Mouse (Mus musculus) layer of hippocampus, adult 9-11 months (tissue): ENCODE measurements around the gene Kmt2d.

Source experiments
- DNase-seq: peaks from one replicate; pipeline ENCODE4 v3.0.0; 2022

Gene Kmt2d

DNA sequence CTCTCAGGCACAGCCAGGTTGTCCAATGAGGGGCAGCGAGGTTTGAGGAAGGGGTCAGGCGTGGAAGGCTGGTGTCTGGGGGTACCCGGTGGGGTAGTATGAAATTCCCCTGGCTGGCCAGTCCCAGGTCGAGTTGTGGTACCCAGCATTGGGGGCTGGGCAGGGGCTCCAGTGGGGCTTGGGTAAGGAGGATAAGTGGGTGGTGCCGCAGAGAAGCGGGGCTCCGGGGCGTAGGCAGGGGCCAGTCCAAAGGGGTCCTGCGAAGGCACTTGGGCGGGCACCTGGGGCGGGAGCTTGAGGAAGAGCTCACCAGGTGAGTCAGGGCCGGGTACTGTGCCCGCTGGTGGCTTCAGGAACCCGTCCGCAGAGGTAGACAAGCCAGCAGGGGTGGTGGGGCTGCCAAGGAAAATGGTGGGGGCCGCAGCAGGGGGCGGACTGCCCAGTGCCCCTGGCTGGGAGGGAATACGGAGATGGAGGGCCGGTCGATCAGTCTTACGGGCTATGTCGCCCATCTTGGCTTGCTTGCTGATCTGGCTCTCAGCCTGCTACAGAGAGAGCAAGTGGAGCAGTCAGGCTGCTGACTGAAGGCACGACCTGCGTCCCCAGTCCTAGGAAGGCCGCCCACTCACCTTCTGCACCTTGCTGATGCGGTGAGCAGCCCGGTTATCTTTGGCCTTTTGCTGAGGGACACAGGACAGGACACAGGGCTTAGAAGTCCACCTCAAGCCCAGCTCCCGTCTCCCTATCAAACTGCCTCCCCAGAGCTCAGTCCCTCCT lies 17.7 kb downstream of the Kmt2d start:
- no peak for DNase-seq

DNA sequence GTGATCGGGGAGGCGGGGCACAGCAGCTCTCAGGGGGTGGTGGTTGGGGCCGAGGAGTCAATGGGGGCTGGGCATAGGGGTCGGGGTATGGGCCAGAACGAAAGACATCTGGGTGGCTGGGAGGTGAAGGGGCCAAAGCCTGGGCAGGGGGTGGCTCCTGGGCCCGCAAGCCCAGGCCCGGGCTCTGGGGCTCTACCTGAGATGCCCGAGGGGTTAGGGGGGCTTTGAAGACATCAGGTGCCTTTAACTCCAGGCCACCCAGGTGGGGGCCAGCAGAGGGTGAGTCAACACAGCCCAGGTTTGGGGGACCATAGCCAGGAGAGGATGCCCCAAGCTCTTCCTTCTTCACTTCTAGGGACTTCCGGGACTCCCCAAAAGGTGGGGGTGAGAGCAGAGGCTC lies 18.3 kb downstream of the Kmt2d start:
- no peak for DNase-seq

DNA sequence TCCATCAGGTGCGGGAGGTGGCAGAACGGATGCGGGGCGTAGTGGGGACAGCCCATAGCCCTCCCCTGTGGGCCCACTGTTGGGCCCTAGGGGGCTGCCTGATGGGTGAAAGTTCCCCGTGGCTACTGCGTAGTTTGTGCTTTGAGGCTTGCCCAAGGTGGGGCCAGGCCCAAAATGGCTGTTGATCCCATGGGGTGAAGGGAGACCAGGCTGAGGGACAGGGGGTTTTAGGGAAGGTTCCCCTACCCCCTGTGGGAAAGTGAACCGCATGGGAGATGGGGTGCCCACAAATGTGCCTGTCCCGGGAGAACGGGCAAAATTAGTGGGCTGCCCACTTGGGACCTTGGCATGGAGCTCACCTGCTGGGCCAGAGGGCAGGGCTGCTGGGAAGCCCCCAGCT lies 18.9 kb downstream of the Kmt2d start:
- no peak for DNase-seq

DNA sequence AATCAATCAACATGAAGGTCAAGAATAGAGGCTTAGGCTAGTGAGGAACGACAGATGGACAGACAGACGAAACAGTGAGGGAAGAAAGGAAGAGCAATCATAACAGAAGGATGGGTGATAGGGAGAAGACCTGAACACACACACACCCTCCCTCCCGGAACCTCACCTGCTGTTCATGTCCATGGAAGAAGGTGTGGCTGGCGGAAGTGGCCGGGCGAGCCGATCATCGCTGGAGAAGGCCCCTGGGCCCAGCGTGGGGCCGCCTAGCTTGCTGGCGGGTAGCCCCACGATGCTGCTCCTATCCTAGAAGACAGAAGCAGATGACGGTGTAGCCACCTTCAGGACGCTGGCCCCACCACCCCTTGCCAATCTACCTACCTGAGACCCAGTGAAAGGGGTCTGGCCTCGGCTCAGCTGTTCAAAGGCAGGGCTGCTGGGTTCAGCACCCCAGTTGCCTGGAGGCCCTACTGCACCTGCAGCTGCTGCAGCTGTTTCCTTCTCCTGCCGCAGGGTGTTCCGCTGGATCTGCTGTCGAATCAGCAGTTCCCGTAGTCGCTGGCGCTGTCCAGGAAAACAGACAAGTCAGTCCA lies 19.7 kb downstream of the Kmt2d start:
- no peak for DNase-seq

GRCm38 (mm10) chr15:98850668-98851067 lies 20.3 kb downstream of the Kmt2d start:
- DNase-seq = no peak

- no peak for DNase-seq
Observed at GRCm38 (mm10) chr15:98849956-98850600, 20.9 kb downstream of the Kmt2d start.

- DNase-seq = no peak
Observed at GRCm38 (mm10) chr15:98849165-98849564, 21.8 kb downstream of the Kmt2d start.

GRCm38 (mm10) chr15:98846140-98846539 lies 24.9 kb downstream of the Kmt2d start:
- DNase-seq = no peak

GRCm38 (mm10) chr15:98845149-98845548 lies 25.9 kb downstream of the Kmt2d start:
- DNase-seq = no peak

GRCm38 (mm10) chr15:98843595-98844223 lies 27.3 kb downstream of the Kmt2d start:
- DNase-seq = no peak

DNA sequence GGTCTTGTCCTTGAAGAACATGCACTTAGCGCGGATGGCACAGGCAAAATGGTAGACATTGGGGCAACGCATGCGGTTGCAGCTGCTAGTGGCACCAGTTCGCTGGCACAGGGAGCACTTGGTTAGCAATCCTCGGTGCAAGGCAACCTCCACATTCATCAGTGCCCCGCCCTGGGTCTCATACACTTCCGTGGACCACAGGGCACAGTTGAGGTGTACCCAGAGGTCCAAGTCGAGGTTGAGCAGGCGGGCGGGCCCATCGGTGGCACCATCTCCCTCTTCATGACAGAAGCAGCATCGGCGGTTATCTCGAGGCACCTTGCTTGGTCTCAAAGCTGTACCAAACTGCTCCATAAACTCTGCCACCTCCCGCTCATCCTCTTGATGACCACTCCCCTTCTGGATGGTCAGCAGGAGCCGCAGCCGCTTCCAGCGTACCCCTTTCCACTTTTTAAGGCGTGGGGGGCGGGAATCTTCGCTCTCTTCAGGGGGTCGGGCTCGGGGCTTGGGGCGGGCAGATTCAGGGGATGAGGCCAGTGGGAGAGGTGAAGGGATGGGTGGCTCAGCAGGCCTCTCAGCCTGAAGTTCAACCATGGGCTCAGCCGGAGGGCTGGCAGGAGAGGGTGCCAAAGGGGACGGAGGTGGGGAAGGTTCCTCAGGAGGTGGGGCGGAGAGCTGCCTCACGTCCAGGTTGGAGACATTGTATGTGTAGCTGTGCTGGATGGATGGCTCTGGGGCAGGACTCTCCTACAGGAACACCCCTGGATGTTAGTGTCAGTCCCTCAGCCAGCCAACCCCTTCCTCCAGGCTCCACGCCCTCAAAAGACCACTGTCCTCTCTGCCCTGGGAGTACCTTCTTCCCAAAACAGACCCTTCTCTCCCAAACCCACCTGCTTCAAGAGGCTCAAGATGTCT lies 31.1 kb downstream of the Kmt2d start:
- DNase-seq = no peak

DNA sequence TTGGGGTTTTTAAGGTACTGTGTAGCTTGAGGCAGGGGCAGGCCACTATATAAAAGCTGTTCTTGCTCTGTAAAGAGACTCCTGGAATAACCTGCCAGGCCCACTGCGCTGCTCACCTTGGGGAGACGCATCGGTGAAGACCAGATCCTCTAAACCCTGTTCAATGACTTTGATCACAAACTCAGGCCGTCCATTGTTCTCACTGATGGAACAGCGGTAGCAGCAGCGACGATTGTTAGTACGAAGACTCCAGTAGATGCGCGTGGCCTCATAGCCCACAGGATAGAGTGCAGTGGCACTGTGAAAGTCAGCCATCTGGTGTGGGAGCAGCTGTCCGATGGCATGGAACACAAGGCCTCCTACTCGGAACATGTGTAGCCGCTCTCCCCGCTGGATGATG lies 31.8 kb downstream of the Kmt2d start:
- DNase-seq = no peak

DNA sequence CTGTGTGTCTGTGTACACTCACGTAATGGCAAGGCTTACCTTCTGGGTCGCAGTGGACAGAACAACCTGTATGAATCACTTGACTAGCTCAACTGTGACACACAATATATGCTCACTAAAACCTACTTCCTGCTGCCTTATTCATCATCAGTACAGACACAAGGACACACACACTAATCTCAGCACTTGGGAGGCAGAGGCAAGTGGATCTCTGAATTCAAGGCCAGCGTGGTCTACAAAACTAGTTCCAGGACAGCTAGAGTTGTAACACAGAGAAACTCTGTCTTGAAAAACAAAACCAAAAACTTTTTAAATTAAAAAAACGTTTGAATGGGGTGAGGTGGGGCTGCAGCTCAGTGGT lies 33.3 kb downstream of the Kmt2d start:
- no peak for DNase-seq

- no peak for DNase-seq
Observed at GRCm38 (mm10) chr15:98837006-98837742, 33.8 kb downstream of the Kmt2d start.

DNA sequence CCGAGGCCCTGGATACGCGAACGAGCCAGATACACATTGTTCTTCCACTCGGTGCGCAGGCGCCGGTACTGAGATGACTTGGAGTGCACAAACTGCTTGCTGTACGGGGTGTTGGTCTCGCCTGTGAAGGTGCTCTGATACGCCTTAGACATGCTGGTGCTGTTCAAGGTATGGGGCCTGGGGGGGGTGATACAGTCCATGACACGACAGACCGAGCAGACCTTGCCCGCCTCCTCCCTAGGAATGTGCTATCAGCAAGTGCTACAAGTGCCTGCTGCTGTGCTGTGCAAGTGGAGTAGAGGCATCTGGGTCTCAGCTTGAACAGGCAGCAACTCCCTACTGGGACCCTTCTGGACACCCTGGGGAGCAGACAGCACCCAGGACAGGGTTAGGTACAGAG lies 35.7 kb downstream of the Kmt2d start:
- DNase-seq = no peak

DNA sequence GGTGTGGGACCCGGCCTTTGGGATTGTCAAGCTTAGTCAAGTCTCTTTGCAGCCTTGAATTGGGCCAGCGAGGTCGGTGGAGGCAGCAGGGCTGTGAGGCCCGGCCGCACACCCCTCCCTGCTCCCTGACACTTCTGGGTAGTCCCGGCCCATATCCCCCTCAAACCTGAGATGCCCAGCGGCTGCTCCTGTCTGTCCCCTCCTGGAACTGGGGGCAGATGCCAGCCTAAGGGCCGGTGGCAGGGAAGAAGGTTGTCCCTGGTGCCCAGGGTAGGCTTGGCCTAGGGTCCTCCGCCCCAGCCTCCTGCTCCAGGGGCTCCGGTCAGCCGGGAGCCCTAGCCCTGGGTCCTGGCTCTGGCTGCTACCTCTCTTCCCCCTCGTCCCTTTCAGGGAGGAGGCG lies 36.9 kb downstream of the Kmt2d start:
- DNase-seq = no peak

- DNase-seq = no peak
Observed at GRCm38 (mm10) chr15:98833281-98833680, 37.7 kb downstream of the Kmt2d start.

- DNase-seq = no peak
Observed at GRCm38 (mm10) chr15:98832161-98833058, 38.6 kb downstream of the Kmt2d start.

GRCm38 (mm10) chr15:98831684-98832035 lies 39.3 kb downstream of the Kmt2d start:
- no peak for DNase-seq

- DNase-seq = peak; percentile 95
Observed at GRCm38 (mm10) chr15:98830736-98831683, 40.0 kb downstream of the Kmt2d start, which contains the start of gene Prkag1. TSS of gene Prkag1 (minus strand) at chr15:98831521.
